Comparison of ENCODE assay signal across 8 mouse cellular contexts in genomic region chr16:11201740-11202394, GRCm38 (mm10). TPM values are rescaled to one million over a fixed set of nuclear protein-coding genes. Genes with fewer than 3 reads are reported as not detected.
DNase-seq lines count a peak whose midpoint lies in the region; ATAC-seq lines count a peak whose summit lies in the region.

No protein-coding gene starts in this region.

- no peaks in the 10 kb centered on the region for H3K27me3 ChIP-seq in kidney, embryonic 15.5 days
- no peaks in the 10 kb centered on the region for H3K27me3 ChIP-seq in embryonic facial prominence, embryonic 10.5 days (replicated peaks; ENCODE audit: low read depth, poor library complexity, severe bottlenecking)
- no peaks in the 10 kb centered on the region for H3K27me3 ChIP-seq in hindbrain, embryonic 16.5 days (replicated peaks; ENCODE audit: control insufficient read depth, insufficient read depth, low read length)
- H3K27me3 ChIP-seq in midbrain, embryonic 15.5 days (replicated peaks), result no peaks in the 10 kb centered on the region

- no peak for DNase-seq in kidney, adult 18-20 months
- DNase-seq in embryonic facial prominence, embryonic 10.5 days (ENCODE audit: low spot score), result no peak
- no peak for DNase-seq in cerebellum, adult 11 months
- DNase-seq in gastrocnemius, postnatal 25 days, result no peak
- no peak for DNase-seq in cerebellum, adult 9-11 months

- no peak for ATAC-seq in kidney, embryonic 15.5 days (replicated peaks; ENCODE audit: low FRiP score)
- ATAC-seq in hindbrain, embryonic 16.5 days, result no peak
- no peak for ATAC-seq in midbrain, embryonic 15.5 days (replicated peaks)

- peaks cover 56% of the 10 kb centered on the region for H3K36me3 ChIP-seq in kidney, embryonic 15.5 days
- H3K36me3 ChIP-seq in embryonic facial prominence, embryonic 10.5 days (replicated peaks), result peaks cover 67% of the 10 kb centered on the region
- peaks cover 31% of the 10 kb centered on the region for H3K36me3 ChIP-seq in hindbrain, embryonic 16.5 days (ENCODE audit: control insufficient read depth, insufficient read depth, low read length)
- peaks cover 37% of the 10 kb centered on the region for H3K36me3 ChIP-seq in midbrain, embryonic 15.5 days (replicated peaks)

- peaks cover 25% of the 10 kb centered on the region for H3K4me1 ChIP-seq in kidney, embryonic 15.5 days
- H3K4me1 ChIP-seq in embryonic facial prominence, embryonic 10.5 days, result peaks cover 36% of the 10 kb centered on the region
- peaks cover 20% of the 10 kb centered on the region for H3K4me1 ChIP-seq in hindbrain, embryonic 16.5 days (ENCODE audit: control insufficient read depth, insufficient read depth, low read depth, low read length)
- peaks cover 30% of the 10 kb centered on the region for H3K4me1 ChIP-seq in midbrain, embryonic 15.5 days

- peak overlapping the region; percentile 93 for H3K4me3 ChIP-seq in kidney, embryonic 15.5 days (replicated peaks)
- peak overlapping the region; percentile 95 for H3K4me3 ChIP-seq in embryonic facial prominence, embryonic 10.5 days
- H3K4me3 ChIP-seq in hindbrain, embryonic 16.5 days (ENCODE audit: low read length), result peak overlapping the region; percentile 98
- H3K4me3 ChIP-seq in midbrain, embryonic 15.5 days, result peak overlapping the region; percentile 94

- H3K9ac ChIP-seq in kidney, embryonic 15.5 days, result peak overlapping the region; percentile 90
- no peak overlapping the region; the same call in 1 of the 2 replicates for H3K9ac ChIP-seq in hindbrain, embryonic 16.5 days (ENCODE audit: low read depth, low read length)
- H3K9ac ChIP-seq in midbrain, embryonic 15.5 days, result peak overlapping the region; percentile 75; the same call in 1 of the 2 replicates

- H3K9me3 ChIP-seq in kidney, embryonic 15.5 days (replicated peaks), result no peaks in the 10 kb centered on the region
- no peaks in the 10 kb centered on the region for H3K9me3 ChIP-seq in embryonic facial prominence, embryonic 10.5 days
- no peaks in the 10 kb centered on the region for H3K9me3 ChIP-seq in hindbrain, embryonic 16.5 days (ENCODE audit: control insufficient read depth, low read length)
- no peaks in the 10 kb centered on the region for H3K9me3 ChIP-seq in midbrain, embryonic 15.5 days

- WGBS in kidney, embryonic 15.5 days, result 66% methylated on average over 6 of the region's 6 CpGs
- 67% methylated on average over 6 of the region's 6 CpGs for WGBS in embryonic facial prominence, embryonic 10.5 days
- whole genome bisulfite sequencing in hindbrain, embryonic 16.5 days, result 72% methylated on average over 6 of the region's 6 CpGs
- WGBS in midbrain, embryonic 15.5 days, result 73% methylated on average over 6 of the region's 6 CpGs

- peak overlapping the region; percentile 89 for H3K4me2 ChIP-seq in kidney, embryonic 15.5 days
- H3K4me2 ChIP-seq in hindbrain, embryonic 16.5 days (ENCODE audit: low read length), result peak overlapping the region; percentile 95
- H3K4me2 ChIP-seq in midbrain, embryonic 15.5 days, result peak overlapping the region; percentile 96

- no peak overlapping the region for H3K27ac ChIP-seq in kidney, embryonic 15.5 days
- peak overlapping the region; percentile 93 for H3K27ac ChIP-seq in embryonic facial prominence, embryonic 10.5 days (replicated peaks)
- no peak overlapping the region for H3K27ac ChIP-seq in hindbrain, embryonic 16.5 days (ENCODE audit: low read depth, low read length)
- H3K27ac ChIP-seq in midbrain, embryonic 15.5 days, result no peak overlapping the region

RNA-seq across cellular contexts. Expression of gene Rsl1d1, which starts 1.3 kb away (rescaled TPM):
- 189 and 206 TPM in 2 replicates for polyA plus RNA-seq in kidney, embryonic 15.5 days (2015; fragmentation: Nextera tagmentation; extraction: Ambion mirVana)
- 290 and 300 TPM in 2 replicates for polyA plus RNA-seq in embryonic facial prominence, embryonic 10.5 days (2016; fragmentation: Nextera tagmentation; extraction: Ambion mirVana)
- 117 and 124 TPM in 2 replicates for polyA plus RNA-seq in hindbrain, embryonic 16.5 days (2015; fragmentation: Nextera tagmentation; extraction: Ambion mirVana)
- polyA plus RNA-seq in midbrain, embryonic 15.5 days (2015; fragmentation: Nextera tagmentation; extraction: Ambion mirVana), result 119 and 122 TPM in 2 replicates
- 10 to 100 TPM; 43.9 to 45.5 TPM for total RNA-seq in gastrocnemius, postnatal 25 days (2021)

RNA-seq across cellular contexts. Expression of gene Zc3h7a, which starts 25.7 kb away (rescaled TPM):
- 89.4 and 89.9 TPM in 2 replicates for polyA plus RNA-seq in kidney, embryonic 15.5 days (2015; fragmentation: Nextera tagmentation; extraction: Ambion mirVana)
- polyA plus RNA-seq in embryonic facial prominence, embryonic 10.5 days (2016; fragmentation: Nextera tagmentation; extraction: Ambion mirVana), result 83.7 and 88.5 TPM in 2 replicates
- polyA plus RNA-seq in hindbrain, embryonic 16.5 days (2015; fragmentation: Nextera tagmentation; extraction: Ambion mirVana), result 67.0 and 75.8 TPM in 2 replicates
- 74.5 and 84.6 TPM in 2 replicates for polyA plus RNA-seq in midbrain, embryonic 15.5 days (2015; fragmentation: Nextera tagmentation; extraction: Ambion mirVana)
- 10 to 100 TPM; 18.0 to 18.5 TPM for total RNA-seq in gastrocnemius, postnatal 25 days (2021)

RNA-seq across cellular contexts. Expression of gene Gspt1, which starts 52.3 kb away (rescaled TPM):
- 85.1 and 86.3 TPM in 2 replicates for polyA plus RNA-seq in kidney, embryonic 15.5 days (2015; fragmentation: Nextera tagmentation; extraction: Ambion mirVana)
- 93.2 and 98.2 TPM in 2 replicates for polyA plus RNA-seq in embryonic facial prominence, embryonic 10.5 days (2016; fragmentation: Nextera tagmentation; extraction: Ambion mirVana)
- 40.0 and 43.7 TPM in 2 replicates for polyA plus RNA-seq in hindbrain, embryonic 16.5 days (2015; fragmentation: Nextera tagmentation; extraction: Ambion mirVana)
- polyA plus RNA-seq in midbrain, embryonic 15.5 days (2015; fragmentation: Nextera tagmentation; extraction: Ambion mirVana), result 46.8 and 48.6 TPM in 2 replicates
- total RNA-seq in gastrocnemius, postnatal 25 days (2021), result 10 to 100 TPM; 53.6 to 54.2 TPM
